Mouse (Mus musculus) ES-Bruce4 (cell line): Measurements from ENCODE around the gene Gm17349.

ENCODE experiments used
- CTCF ChIP-seq: IDR thresholded peaks from one replicate; pipeline ENCODE4 v1.8.1; 2011; ENCODE audit warnings: low read depth, low read length
- EP300 ChIP-seq: IDR thresholded peaks from 2 replicates; pipeline ENCODE4 v1.6.1; 2011; ENCODE audit warnings: low read depth, low read length; ENCODE audit not compliant: insufficient read depth
- POLR2A ChIP-seq: IDR thresholded peaks from one replicate; pipeline ENCODE4 v1.8.1; 2011; ENCODE audit warnings: low read length; ENCODE audit not compliant: insufficient read depth

- TF ChIP-seq CTCF (peak; percentile 93), POLR2A (no peak), EP300 (no peak)
These were observed 9.6 kb upstream of the Gm17349 start for GRCm38 (mm10) chr15:99714858-99715257.
